Mouse (Mus musculus) small intestine, adult 2 months (tissue): ENCODE measurements around the gene Nes.

Experiments
- CTCF ChIP-seq: fragments of 200-500 bp; IDR thresholded peaks from 2 replicates; pipeline ENCODE4 v1.5.1; 2012; ENCODE audit warnings: low read depth, mild to moderate bottlenecking, control low read depth, inconsistent platforms, low read length, moderate library complexity, mixed read lengths; ENCODE audit not compliant: insufficient replicate concordance, insufficient read length; ENCODE audit errors: extremely low read depth
- POLR2A ChIP-seq: fragments of 200-500 bp; IDR thresholded peaks from 2 replicates; pipeline ENCODE4 v1.6.1; 2012; ENCODE audit warnings: low read depth, mild to moderate bottlenecking, control low read depth, inconsistent platforms, low read length, moderate library complexity

DNA sequence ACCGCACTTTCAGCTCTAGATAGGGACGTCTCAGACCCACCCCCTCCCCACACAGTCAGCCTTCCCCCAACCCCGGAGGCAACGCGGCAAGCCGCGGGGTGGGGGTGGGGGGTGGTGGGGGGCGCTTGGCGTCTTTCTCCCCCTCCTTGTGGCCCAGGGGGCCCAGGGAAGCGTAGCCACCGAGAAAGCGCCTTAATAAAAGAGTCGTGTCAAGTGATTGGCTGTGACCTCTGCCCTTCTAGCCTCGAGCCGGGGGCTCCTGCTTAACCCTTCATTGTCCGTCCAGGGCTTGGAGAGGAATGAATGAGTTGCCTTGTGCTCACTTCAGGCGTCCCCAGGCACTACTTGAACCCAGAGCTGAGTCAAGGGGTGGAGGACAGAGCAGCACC is 23.1 kb upstream of the Nes start:
- TF ChIP-seq POLR2A: no peak
- TF ChIP-seq CTCF: no peak
